Mouse (Mus musculus) right cerebral cortex, adult 2 months (tissue): Measurements from ENCODE around the gene Abca13.
"Not testable (repeated sequence)": the region's sequence is repeated elsewhere in the genome, so short reads cannot be mapped to it uniquely, and the experiment has no call there.

ENCODE experiments used
- DNase-seq, 2 experiments: peaks; one replicate each; pipeline ENCODE4 v3.0.0; 2021 to 2022; ENCODE audit warnings: low spot score in 2 of 2

Gene Abca13

DNA sequence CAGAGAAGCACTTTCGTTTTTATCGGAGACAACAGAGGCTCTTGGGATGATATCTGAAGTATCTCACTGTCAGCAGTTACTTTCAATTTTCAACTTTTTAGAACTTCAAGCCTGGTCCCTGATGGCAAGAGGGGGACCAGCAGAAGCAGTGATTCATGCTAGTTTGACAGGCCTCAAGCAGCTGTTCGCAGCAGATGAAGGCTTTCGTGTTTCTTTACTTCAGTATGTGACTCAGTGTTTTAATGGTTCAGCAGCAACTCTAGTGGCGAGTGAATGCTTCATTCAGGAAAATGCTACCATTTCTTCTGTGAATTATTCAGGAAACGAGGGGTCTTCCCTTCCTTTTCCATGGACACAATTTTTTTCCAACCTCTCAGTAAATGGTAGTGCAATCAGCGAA lies 99.4 kb downstream of the Abca13 start:
- no peak for DNase-seq

DNA sequence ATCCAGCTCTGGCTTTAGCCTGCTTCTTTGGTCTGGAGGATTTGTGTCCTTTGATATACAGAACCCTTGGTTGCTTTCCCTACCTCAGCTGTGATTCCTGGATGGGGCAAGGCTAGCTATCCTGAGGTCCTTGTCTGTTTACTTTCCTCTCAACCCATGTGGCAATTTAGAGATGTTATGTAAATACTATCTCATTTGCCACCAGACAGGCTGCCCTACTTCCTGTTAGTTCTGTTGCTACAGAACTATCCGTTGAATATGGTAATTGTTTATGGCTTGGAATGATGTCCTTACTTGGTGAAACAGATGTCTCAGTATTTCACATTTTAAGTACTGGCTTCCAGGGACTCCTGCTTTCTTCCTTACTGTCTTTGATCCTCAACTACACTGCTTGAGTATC lies 107.9 kb downstream of the Abca13 start:
- no peak for DNase-seq

DNA sequence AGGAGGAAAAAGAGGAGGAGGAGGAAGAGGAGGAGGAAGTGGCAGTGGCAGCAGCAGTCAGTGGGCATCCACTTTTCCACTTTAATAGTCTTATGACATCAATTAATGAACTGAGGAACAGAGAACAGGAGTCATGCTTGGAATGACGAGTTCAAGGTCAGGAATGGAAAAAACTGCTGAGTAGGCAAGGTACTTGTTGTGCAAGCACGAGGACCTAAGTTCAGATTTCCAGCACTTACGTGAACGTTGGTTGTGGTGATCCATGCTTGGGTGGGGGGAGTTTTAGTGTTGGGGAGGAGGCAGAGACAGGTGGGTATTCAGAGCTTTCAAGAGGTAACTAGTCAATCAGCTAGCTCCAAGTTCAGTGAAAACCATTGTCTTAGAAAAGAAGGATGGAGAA lies 113.7 kb downstream of the Abca13 start:
- no peak for DNase-seq

DNA sequence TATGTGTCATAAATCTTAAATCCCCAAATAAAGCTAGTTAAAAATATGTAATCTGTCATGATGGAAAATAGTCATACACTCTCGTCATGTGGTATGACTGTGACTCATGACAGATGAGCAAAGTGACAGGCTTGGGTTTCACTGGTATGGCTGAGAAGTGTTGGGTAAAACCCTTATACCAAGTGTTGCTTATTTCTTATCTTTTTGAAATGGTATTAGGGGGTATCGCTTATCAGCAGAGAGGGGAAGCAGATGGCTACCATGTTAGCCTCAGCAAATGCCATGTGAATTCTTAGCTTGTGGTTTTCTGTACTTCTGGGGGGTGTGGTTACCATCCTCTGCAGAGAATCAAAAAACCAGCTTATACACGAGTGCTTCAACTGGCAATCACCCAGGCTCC lies 124.8 kb downstream of the Abca13 start:
- no peak for DNase-seq

DNA sequence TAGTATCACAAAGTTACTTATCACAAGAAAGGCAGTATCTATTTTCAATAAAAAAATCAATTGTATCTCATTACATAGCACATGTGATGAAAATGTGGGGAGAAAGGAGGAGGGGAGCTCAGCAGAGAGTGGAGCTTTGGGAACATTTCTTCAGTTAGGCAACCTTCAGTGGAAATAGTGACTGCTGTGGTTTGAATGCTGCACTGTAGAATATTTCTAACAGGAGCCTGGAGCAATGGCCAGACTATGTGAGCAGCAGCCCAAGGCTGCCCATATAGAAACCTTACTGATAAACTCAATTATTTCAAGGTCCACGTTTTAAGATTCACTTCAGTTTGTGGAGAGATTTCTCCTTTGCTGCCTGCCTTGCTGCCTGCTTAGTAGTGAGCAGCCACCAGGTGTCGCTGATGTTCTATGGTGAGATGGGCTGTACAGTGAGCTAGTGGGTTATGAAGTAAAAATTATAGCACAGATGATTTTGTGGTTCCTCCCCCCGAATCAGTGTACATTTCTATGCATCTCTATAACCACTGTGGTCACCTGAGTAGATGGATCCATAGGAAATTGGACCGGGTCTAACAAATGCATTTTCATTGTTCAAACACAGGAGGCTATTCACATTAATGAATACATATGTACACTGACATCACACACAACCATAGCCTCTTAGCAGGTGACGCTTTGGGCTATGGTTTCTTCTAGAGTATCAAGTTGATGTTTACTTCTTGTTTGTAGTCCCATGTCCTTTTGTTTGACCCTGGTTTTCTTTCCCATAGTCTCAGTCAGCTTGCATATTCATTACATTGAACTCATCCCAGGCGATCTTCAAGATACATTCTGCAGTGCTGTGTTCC lies 125.6 kb downstream of the Abca13 start:
- peak; percentile 80 to 85 for DNase-seq

DNA sequence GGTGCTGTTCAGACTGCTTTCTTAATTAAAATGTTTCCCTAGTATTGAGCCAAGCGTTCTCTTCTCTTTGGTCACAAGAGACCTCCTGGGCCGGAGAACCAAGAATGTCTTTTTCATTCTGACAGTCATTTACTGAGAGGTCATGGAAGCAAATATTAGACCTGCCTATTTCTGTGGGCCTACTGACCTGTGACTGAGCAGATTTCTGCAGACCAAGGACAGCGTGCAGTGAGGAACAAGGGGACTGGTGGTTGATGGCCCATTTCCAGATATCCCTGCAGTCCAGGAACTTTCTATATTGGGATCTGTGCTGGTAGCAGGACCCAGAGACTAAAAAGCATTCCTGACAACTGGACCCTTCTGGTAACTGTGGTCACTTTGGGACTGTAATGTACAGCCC lies 146.4 kb downstream of the Abca13 start:
- DNase-seq, result no peak

DNA sequence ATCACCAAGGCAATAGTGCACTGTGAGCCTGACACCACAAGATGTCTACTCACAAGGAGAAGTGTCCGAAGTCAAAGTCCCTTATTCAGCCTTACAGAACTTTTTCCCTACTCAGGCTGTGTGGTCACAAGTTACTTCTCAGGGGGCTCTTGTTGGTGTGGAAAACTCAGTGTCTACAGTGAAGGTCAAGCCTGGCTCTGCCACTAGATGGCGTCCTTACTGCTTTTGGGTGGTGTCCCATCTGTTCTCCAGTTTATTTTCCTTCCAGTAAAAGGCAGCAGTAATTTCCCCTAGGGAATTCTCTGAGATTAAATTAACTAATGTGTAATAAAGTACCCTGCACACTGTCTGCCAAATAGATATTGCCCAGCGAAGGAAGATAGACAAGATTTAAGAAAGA lies 156.0 kb downstream of the Abca13 start:
- DNase-seq, result peak; percentile 16 to 25

DNA sequence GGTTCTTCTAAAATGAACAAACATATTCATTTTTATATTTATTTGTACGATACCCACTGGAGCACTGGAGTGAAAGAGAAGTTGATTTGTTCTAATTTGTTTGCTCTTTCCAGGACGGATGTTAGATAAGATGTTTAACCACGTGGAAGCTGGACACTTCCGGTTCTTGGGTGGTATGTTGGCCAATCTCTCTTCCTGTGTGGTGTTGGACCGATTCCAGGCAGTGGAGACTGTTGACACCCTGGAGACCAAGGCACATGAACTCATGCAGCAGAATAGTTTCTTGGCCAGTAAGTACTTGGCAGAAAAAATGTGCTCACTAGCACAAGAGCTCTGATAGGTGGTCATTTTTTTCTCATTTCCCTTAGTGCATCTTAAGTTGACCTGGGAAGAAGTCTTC lies 181.4 kb downstream of the Abca13 start:
- DNase-seq, result no peak

DNA sequence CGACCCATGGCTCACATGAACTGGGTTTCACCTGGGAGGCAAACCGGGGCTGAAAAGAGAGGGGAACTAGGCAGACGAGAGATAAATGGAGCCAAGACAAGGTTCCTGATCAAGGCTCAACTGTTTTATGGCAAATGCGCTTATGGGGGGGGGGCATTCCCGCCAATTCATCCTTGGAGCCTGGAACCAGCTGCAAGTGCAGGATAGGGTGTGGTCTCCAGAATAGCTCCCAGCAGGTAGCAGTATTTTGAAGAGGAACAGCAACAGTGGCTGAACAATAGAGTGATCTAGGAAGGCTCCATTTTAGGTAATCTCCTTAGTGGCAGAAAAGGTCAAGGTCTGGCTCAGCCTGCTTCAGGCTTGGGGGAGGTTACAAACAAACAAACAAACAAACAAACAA lies 182.7 kb downstream of the Abca13 start:
- DNase-seq, result not testable (repeated sequence)

DNA sequence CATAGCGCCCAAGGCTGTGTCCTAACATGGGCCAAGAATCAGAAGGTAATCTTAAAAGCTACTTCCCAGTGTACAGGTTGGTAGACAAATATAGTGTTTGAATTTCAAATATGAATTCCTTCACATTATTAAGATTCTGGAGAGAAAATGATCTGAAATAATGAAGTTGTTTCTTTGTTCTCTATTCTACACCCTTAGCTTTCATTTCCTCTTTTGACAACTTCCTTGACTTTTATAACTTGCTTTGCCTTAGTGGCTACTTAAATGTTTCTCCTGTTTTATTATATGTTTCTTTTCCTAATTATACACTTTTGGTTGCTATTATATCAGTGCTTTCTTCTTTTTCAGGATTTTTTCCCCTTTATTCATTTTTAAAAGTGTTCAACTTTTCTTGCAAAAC lies 196.8 kb downstream of the Abca13 start:
- DNase-seq, result no peak

DNA sequence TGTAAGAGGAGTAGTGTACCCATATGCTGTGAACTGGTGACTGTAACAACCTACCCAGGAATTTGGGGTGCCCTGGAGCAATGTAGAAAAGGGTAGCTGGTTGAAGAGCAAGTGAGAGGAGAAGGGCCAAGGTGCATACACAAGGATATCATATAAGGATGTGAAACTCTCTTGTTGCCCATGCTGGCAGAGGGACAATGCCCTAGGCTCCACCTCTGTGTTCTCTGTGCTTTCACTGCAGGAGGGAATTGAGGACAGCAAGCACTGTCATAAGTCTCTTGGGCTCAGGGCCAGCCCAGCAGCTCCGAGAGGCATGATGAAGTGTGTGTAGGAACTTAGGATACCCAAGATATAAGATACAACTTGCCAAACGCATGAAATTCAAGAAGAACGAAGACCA lies 225.2 kb downstream of the Abca13 start:
- DNase-seq, result no peak

DNA sequence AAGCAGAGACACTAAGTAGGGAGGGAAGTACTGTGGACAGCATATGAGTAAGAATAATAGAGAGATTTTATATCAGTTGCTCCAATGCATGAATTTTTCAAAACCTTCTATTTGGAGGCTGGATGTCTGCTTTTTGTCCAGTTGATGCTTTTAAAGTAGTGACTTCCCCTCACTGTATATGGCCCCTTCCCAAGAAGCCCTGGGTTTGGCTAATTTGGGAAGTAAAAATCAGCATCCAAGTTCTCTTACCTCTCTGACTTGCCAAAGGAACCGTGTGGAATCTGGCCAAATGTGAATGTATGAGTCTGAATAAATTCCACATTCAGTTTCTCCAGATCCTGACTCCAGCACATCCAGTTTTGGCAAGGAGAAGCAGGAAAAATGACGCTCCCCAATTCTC lies 228.5 kb downstream of the Abca13 start:
- DNase-seq, result no peak

DNA sequence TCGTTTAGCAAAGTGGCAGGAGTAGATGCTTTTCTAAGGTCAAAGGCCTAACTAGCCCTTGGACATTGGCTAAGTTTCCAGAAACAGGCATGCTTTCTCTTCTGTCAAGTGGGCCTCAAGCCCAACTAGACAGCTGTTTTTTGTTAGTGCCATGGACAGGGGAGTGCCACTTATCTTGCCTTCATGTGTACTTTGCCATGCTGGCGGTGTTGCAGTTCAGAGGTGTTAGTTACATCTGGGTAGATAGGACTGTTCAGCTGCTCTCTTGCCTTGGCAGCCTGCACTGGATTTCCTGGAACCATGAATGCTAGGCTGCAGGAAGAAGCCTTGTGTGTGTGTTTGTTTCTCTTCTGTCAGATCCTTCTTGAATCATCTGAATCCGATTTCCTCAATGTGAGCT lies 235.7 kb downstream of the Abca13 start:
- DNase-seq, result no peak

DNA sequence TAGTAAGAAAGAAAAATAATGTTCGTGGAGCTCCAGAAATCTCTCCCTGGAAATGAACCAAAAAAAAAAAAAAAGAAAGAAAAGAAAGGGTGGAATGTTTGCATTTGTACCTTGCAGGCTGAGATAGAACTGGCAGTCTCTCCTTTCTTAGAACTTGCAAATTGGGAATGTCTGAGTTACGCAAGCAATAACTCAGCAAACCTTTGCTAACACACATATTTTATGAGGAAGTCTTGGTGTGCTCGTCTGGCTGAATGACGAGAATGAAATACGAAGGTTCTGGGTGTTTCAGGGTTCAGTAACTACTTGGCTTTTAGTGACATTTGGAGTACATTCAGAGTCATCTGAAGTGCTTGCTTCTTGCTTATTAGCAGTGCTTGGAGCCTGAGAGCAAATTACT lies 241.1 kb downstream of the Abca13 start:
- no peak for DNase-seq

DNA sequence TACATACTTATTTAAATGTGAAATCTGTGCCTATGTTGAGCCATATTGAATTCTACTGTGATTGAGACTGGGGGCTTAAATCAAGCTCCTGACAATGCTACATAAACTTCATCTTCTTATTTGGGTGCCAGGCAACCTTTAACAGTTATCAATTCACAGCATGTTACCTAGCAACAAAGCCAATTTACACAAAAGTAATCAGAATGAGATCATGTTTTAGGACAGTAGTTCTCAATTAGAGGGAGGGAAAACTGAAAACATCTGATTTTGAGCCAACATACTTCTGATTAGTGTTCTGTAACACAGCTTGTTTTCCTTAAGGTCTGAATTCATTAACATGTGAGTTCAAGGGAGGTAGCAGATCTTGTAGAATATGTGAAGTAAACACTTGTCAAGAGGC lies 244.9 kb downstream of the Abca13 start:
- no peak for DNase-seq

DNA sequence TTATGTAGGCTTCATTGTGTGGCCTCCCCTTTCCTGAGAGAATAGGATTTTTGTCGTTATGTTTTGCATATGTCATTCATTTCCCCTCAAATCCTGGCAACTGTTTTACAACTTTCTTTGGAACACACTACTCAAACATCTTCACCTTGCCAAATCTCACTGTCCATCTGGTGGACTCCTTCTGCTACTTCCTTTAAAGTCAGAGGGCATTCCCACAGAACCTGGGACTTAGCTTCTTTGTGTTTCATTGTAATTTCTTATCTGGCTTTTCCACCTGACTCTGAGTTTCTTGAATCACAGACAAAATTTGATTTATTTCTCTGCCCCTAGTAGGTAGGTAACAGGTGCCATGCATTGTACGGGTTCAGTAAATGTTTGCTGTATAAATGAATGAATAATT lies 248.0 kb downstream of the Abca13 start:
- no peak for DNase-seq

DNA sequence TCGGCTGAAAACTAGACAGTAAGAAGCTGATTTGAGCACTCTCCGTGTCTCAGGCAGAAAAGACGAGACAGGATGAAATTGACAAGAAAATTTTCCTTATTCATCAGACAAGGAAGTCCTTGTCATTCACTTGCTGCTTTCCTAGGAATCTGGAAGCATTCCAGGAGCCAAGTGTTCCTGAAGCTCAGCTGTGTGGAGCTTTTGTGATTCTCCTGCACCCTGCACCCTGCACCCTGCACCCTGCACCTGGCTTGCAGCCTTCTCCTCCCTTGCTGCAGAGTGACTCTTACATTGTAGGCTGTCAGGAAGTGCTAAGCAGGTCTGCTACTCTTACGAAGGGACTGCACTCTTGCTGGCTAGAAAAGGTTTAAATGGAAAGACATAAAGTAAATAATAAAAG lies 249.4 kb downstream of the Abca13 start:
- no peak for DNase-seq

DNA sequence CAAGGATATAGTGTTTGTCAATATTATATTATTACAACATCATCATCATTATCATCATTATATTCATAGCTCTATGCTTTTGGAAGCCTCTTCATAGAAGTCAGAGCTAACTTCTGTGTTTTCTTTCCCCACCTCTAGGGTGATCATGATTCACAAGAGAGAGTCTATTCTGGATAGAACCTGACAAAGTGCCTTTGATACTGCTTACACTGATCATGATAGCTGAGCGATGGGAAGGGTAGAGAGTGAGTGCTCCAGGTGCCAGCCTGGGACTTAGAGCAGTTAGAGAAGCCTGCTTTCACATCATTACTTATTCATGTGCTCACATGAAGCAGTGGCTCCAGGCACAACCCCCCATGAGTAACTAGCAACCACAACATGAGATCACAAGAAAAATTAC lies 280.7 kb downstream of the Abca13 start:
- no peak for DNase-seq

DNA sequence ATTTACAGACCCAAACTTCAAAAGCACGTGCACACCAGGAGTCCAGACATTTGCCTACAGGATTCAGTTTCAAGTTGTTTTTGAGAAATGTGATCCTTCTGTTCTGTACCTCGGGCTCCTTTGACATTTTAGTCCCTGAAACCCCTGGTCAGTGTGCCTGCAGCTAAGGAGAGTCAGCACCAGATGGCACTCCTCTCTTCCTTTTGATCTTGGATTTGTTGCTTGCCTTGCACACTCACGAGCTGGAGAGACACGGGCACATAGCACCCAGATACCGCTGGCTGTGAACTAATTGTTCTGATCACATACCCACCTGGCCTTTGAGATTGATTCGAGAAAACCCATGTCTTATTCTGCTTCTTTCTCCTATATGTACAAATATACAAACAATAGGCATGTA lies 289.8 kb downstream of the Abca13 start:
- peak; percentile 61 to 62 for DNase-seq

DNA sequence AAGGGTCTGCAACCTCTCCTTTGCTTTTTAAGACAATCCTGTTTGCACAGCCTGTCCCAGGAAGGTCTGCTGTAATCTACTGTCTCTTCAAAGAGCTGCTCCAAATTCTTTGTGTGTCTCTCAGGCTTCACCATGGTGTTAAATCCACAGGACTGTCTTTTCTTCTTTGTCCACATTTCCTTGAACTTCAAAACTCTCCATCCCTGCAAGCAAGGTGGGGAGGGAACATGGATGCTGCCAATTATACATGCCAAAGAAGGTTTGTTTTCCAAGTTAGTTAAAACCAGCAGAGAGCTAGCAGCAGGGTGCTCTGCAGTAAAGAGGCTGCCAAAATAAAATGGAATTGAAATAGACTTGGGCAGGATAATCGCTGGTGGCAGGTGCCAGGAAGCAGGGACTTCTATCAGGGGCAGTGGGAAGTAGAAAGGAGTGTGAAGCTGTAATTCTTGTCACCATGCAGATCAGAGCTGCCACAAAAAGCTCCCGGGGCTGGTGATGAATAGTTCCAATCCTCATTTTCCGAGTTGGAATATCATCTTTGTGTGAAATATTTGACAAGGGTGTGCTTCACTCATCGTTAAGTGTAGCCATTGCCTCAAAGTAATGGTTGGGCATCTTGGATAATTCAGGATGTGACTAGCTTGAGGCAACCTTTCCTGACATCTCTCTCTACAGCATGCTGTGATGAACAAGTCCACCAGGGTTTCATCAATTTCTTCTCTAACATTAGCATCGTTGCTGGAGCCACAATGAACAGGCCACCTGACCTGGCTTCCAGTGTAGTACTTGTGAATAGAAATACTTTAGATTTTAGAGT lies 308.8 kb downstream of the Abca13 start:
- no peak for DNase-seq

DNA sequence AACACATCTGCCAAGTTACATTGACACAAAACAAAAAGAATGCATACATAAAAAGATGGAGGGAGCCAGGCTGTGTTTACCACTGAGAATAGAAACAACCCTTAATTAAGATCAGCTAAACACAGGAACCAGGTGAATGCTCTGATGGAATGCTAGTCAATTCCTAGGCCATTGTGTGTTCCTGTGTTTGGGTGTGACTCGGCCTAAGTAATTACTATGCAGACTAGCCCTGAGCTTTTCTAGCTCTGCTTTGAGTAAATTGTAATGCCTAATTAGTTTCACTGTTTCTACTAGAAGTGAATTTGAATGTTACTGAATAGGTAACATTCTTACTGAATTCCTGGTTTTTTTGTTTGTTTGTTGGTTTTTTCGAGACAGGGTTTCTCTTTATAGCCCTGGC lies 323.2 kb downstream of the Abca13 start:
- DNase-seq, result not testable (repeated sequence)

DNA sequence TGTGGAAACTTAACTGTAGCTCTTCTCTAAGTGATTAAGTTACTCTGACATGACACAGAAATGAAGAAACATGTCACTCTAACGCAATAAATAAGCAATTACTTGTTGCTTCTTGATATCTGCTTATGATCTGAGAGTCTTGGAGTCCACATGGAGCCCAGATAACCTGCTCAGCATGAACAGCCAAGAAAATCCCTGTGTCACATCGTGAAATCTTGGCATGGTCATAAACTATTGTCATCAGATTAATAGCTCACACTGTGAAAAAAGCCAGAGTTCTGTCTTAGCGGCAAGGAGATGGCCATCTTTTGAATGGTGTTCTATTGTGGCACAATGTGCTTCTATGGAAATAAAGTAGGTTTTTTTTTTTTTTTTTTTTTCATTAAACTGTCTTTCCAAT lies 336.8 kb downstream of the Abca13 start:
- no peak for DNase-seq

DNA sequence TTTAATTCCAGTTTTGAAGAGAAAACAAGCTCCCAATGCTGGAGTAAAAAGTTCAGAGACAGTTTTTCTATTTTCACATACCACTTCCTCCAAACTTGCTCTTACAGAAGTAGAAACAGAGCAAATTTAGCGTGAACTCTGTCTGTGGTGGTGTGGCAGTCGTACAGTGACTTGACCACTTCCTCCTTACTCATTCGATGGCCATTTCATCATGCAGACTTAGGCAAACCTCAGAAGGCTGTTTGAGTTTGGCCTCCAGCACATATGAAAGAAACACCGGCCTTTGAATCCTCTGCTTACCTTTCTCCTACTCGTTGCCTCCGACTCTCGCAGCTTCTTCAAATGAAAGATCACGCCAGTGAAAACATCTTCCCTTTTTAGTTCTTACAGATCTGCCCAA lies 340.0 kb downstream of the Abca13 start:
- DNase-seq, result no peak
